Mouse (Mus musculus) C2C12 (cell line): ENCODE results near the gene Traf5. TPM values are rescaled to one million over a fixed set of nuclear protein-coding genes. Genes with fewer than 3 reads are reported as not detected.

Experiments
- H3K27me3 ChIP-seq: one replicate; pipeline ENCODE4 v1.6.1; 2011; ENCODE audit not compliant: control insufficient read depth, insufficient read depth, insufficient read length
- H3K36me3 ChIP-seq: one replicate; pipeline ENCODE4 v1.6.1; 2011; ENCODE audit not compliant: control insufficient read depth, insufficient read depth
- H3K4me3 ChIP-seq: one replicate; pipeline ENCODE4 v1.5.1; 2011; ENCODE audit warnings: mild to moderate bottlenecking, control low read depth; ENCODE audit not compliant: poor library complexity, insufficient read depth, severe bottlenecking
- H3K79me2 ChIP-seq: one replicate; pipeline ENCODE4 v1.6.1; 2011; ENCODE audit not compliant: control insufficient read depth, insufficient read depth
- H3K79me3 ChIP-seq: one replicate; pipeline ENCODE4 v1.6.1; 2011; ENCODE audit warnings: low read depth, control low read depth
- H3ac ChIP-seq: one replicate; pipeline ENCODE3; 2011; ENCODE audit warnings: low read depth; ENCODE audit not compliant: control insufficient read depth, insufficient read length
- CEBPB ChIP-seq: IDR thresholded peaks from one replicate; pipeline ENCODE4 v1.6.1; 2011; ENCODE audit warnings: low read depth, mild to moderate bottlenecking, control low read depth, moderate library complexity
- CTCF ChIP-seq: IDR thresholded peaks from one replicate; pipeline ENCODE4 v1.5.1; 2011; ENCODE audit not compliant: control insufficient read depth, insufficient read depth, insufficient read length
- FOSL1 ChIP-seq: IDR thresholded peaks from one replicate; pipeline ENCODE4 v1.8.0; 2011; ENCODE audit warnings: mild to moderate bottlenecking, low read length; ENCODE audit not compliant: poor library complexity, insufficient read depth, severe bottlenecking
- MAX ChIP-seq: IDR thresholded peaks from one replicate; pipeline ENCODE4 v1.6.1; 2011; ENCODE audit warnings: mild to moderate bottlenecking, control low read depth
- MYOD1 ChIP-seq: IDR thresholded peaks from one replicate; pipeline ENCODE4 v1.6.1; 2011; ENCODE audit warnings: low read depth; ENCODE audit not compliant: control insufficient read depth, insufficient read length
- MYOG ChIP-seq: IDR thresholded peaks from one replicate; pipeline ENCODE4 v1.6.1; 2011; ENCODE audit not compliant: control insufficient read depth, insufficient read length; ENCODE audit errors: extremely low read depth
- USF1 ChIP-seq: IDR thresholded peaks from one replicate; pipeline ENCODE4 v1.6.1; 2011; ENCODE audit warnings: low read depth, mild to moderate bottlenecking, control low read depth, moderate library complexity
- polyA plus RNA-seq: library from polyadenylated mRNA; unstranded; fragments of >200 nt; fragmentation: generic; extraction: Trizol; gene quantifications from one replicate; pipeline ENCODE4 v1.2.1, GENCODE M21; 2012; ENCODE audit warnings: missing spikeins

Gene Traf5
- polyA plus RNA-seq, 1 experiment, result 20.5 TPM

GRCm38 (mm10) chr1:191963413-191963812 lies 128.9 kb downstream of the Traf5 start:
- Histone ChIP-seq H3K79me3 (no peaks in the 10 kb centered on the region), H3K4me3 (no peak overlapping the region), H3ac (no peak overlapping the region), H3K79me2 (no peaks in the 10 kb centered on the region), H3K36me3 (no peaks in the 10 kb centered on the region), H3K27me3 (no peaks in the 10 kb centered on the region)
- TF ChIP-seq FOSL1, result no peak
- TF ChIP-seq MYOG, result no peak
- TF ChIP-seq USF1, result no peak
- TF ChIP-seq CEBPB, result no peak
- no peak for TF ChIP-seq MYOD1
- no peak for TF ChIP-seq CTCF
- no peak for TF ChIP-seq MAX

GRCm38 (mm10) chr1:191960946-191961345 lies 131.4 kb downstream of the Traf5 start:
- Histone ChIP-seq H3K79me3 (no peaks in the 10 kb centered on the region), H3K36me3 (no peaks in the 10 kb centered on the region), H3K79me2 (no peaks in the 10 kb centered on the region), H3K27me3 (no peaks in the 10 kb centered on the region), H3K4me3 (no peak overlapping the region), H3ac (no peak overlapping the region)
- TF ChIP-seq MAX, result no peak
- TF ChIP-seq MYOD1, result no peak
- no peak for TF ChIP-seq USF1
- TF ChIP-seq FOSL1, result no peak
- no peak for TF ChIP-seq CTCF
- no peak for TF ChIP-seq MYOG
- no peak for TF ChIP-seq CEBPB

DNA sequence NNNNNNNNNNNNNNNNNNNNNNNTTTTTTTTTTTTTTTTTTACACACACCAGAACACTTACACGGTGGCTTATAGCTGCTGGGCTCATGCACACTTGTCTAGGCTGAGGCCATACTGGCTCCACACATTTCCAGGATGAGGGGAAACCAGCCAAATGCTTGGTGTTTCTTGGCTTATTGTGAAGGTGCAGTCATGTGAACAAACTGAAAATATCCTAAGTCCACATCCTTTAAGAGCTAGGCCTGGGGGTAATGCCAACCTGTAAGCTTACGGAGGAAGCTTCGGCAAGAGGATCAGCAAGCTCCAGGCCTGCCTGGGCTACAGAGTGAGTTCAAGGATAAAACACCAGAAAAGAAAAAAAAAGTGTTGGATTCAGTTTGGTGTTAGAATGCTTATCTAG lies 135.0 kb downstream of the Traf5 start:
- Histone ChIP-seq H3K27me3 (no peaks in the 10 kb centered on the region), H3ac (no peak overlapping the region), H3K4me3 (no peak overlapping the region), H3K79me3 (no peaks in the 10 kb centered on the region), H3K79me2 (no peaks in the 10 kb centered on the region), H3K36me3 (no peaks in the 10 kb centered on the region)
- TF ChIP-seq CEBPB, result no peak
- TF ChIP-seq CTCF, result no peak
- no peak for TF ChIP-seq MYOD1
- no peak for TF ChIP-seq MAX
- TF ChIP-seq USF1, result no peak
- no peak for TF ChIP-seq FOSL1
- no peak for TF ChIP-seq MYOG

GRCm38 (mm10) chr1:191956871-191957270 lies 135.5 kb downstream of the Traf5 start:
- H3K36me3 ChIP-seq, result no peaks in the 10 kb centered on the region
- H3ac ChIP-seq, result no peak overlapping the region
- H3K27me3 ChIP-seq, result no peaks in the 10 kb centered on the region
- H3K79me3 ChIP-seq, result no peaks in the 10 kb centered on the region
- no peak overlapping the region for H3K4me3 ChIP-seq
- H3K79me2 ChIP-seq, result no peaks in the 10 kb centered on the region
- TF ChIP-seq USF1 (no peak), FOSL1 (no peak), CEBPB (no peak), CTCF (no peak), MAX (no peak), MYOG (no peak), MYOD1 (no peak)

- TF ChIP-seq CTCF (no peak), MAX (no peak), CEBPB (no peak), MYOD1 (no peak), FOSL1 (no peak), MYOG (no peak), USF1 (no peak)
- Histone ChIP-seq H3K36me3 (no peaks in the 10 kb centered on the region), H3K27me3 (no peaks in the 10 kb centered on the region), H3K79me2 (no peaks in the 10 kb centered on the region), H3K4me3 (no peak overlapping the region), H3K79me3 (no peaks in the 10 kb centered on the region), H3ac (no peak overlapping the region)
These were observed 136.1 kb downstream of the Traf5 start for GRCm38 (mm10) chr1:191956261-191956660.

DNA sequence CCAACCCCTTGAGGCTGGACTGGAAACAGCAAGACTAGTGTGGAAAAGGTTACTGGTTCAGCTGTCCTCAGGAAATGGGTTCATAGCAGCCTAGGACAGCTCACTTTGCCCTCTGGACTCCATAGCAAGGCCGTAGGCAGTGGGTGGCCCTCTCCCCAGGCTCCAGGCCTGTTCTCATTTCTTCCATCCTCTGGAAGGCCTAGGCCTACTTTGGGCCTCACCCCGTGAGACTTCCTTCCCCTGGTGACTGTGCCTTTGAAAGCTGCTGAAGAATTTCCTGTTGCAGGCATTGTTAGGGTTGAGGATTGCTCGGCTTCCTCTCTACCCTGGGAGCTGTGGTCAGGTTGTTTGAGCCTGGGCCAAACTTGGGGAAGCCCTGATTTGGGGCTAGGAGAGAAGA lies 137.3 kb downstream of the Traf5 start:
- Histone ChIP-seq H3K36me3 (no peaks in the 10 kb centered on the region), H3ac (no peak overlapping the region), H3K79me2 (no peaks in the 10 kb centered on the region), H3K27me3 (no peaks in the 10 kb centered on the region), H3K79me3 (no peaks in the 10 kb centered on the region), H3K4me3 (no peak overlapping the region)
- TF ChIP-seq FOSL1 (no peak), USF1 (no peak), MYOD1 (no peak), MAX (no peak)
